Mouse (Mus musculus): ENCODE results near the gene Gm13288. TPM values are rescaled to one million over a fixed set of nuclear protein-coding genes. Genes with fewer than 3 reads are reported as not detected.
A peak's percentile ranks its signal among the peaks of the same experiment; 100 is the strongest.
"Not testable (repeated sequence)": the region's sequence is repeated elsewhere in the genome, so short reads cannot be mapped to it uniquely, and the experiment has no call there.

Gene Gm13288
- polyA plus RNA-seq, 1 experiment from 2014 or later = not detected

DNA sequence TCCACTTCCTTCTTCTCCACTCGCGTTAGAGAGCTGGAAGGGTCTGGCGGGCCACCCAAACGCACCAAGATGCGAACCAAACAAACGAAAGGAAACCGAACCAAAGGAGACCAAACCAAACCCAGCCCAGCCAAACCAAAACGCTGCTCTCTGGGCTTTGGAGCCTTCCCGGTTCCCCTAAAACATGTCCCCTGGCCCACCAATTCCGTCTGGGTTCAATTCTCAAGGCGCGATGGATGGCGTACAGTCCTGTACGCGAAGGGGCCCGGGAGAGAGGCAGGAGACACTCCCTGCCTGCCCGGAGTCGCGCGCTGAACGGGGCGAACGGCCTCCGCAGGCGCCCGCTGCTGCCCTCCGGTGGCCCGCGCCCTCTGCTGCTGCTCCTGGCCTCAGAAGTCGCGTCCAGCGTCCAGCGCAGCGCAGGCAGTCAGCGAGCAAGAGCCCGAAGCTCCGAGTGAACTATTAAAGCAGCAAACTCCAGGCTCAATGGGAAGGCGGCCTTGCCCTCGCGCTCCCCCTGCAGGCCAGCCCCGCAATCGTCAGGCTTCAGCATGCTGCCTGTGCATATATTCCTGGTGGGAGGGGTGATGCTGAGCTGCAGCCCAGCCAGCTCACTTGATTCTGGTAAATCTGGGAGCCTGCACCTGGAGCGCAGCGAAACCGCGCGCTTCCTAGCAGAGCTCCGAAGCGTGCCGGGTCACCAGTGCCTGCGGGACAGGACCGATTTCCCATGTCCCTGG lies 11.2 kb upstream of the Gm13288 start, which contains the start of gene Gm13275:
Gene Gm13275, plus strand, starts transcription at position 552 of the 740 bp plus-strand sequence.
- 0% methylated on average over 9 of the region's 52 CpGs for WGBS
- H3K9ac ChIP-seq (ENCODE audit: low read depth, low read length) = not testable (repeated sequence)

DNA sequence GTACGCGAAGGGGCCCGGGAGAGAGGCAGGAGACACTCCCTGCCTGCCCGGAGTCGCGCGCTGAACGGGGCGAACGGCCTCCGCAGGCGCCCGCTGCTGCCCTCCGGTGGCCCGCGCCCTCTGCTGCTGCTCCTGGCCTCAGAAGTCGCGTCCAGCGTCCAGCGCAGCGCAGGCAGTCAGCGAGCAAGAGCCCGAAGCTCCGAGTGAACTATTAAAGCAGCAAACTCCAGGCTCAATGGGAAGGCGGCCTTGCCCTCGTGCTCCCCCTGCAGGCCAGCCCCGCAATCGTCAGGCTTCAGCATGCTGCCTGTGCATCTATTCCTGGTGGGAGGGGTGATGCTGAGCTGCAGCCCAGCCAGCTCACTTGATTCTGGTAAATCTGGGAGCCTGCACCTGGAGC lies 8.2 kb upstream of the Gm13288 start, which contains the start of gene Gm13279:
Gene Gm13279, plus strand, starts transcription at position 301 of the 400 bp plus-strand sequence.
- H3K36me3 ChIP-seq (ENCODE audit: control insufficient read depth, insufficient read depth, low read length); H3K9ac ChIP-seq (ENCODE audit: low read depth, low read length); H3K4me3 ChIP-seq (ENCODE audit: low read length); H3K4me2 ChIP-seq (ENCODE audit: low read depth, low read length); H3K27ac ChIP-seq (ENCODE audit: low read length); ATAC-seq; H3K9me3 ChIP-seq (ENCODE audit: control insufficient read depth, low read length); H3K4me1 ChIP-seq (ENCODE audit: control insufficient read depth, insufficient read depth, low read length); H3K27me3 ChIP-seq (replicated peaks; ENCODE audit: control insufficient read depth, insufficient read depth, low read length): not testable (repeated sequence)
- WGBS = no CpG with 5 or more reads among the region's 28 CpGs

More for the DNA sequence above, 11.2 kb upstream of the Gm13288 start, which contains the start of gene Gm13275:
- H3K9me3 ChIP-seq (ENCODE audit: control insufficient read depth, low read length); H3K4me3 ChIP-seq (ENCODE audit: low read length); H3K36me3 ChIP-seq (ENCODE audit: control insufficient read depth, insufficient read depth, low read length); H3K27me3 ChIP-seq (replicated peaks; ENCODE audit: control insufficient read depth, insufficient read depth, low read length); H3K4me2 ChIP-seq (ENCODE audit: low read depth, low read length); ATAC-seq; H3K4me1 ChIP-seq (ENCODE audit: control insufficient read depth, insufficient read depth, low read length); H3K27ac ChIP-seq (ENCODE audit: low read length): not testable (repeated sequence)

DNA sequence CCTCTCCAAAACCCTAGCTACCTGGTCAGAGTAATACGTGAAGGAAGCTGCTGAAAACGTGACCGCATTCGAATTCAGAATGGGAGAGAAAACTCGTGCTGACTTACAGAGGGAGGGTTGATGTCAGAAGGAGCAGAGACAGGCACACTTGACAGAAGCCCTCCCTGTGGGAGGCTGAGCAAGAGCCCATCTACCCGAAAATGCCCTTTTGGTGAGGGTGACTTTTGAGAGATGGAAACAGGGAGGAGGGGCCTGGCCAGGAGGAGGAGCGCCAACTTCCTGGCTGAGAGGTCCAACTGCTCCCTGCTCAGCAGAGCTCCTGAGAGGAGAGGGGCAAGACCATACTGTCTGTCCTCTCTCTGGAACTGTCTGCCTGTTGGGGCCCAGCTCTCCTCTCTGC lies 6.0 kb upstream of the Gm13288 start, which contains the start of gene Gm13285:
Gene Gm13285, plus strand, starts transcription at position 301 of the 400 bp plus-strand sequence.
- H3K36me3 ChIP-seq (ENCODE audit: control insufficient read depth, insufficient read depth, low read length); H3K27me3 ChIP-seq (replicated peaks; ENCODE audit: control insufficient read depth, insufficient read depth, low read length); H3K27ac ChIP-seq (ENCODE audit: low read length); H3K4me1 ChIP-seq (ENCODE audit: control insufficient read depth, insufficient read depth, low read length); ATAC-seq; H3K9ac ChIP-seq (ENCODE audit: low read depth, low read length); H3K4me3 ChIP-seq (ENCODE audit: low read length); H3K9me3 ChIP-seq (ENCODE audit: control insufficient read depth, low read length); H3K4me2 ChIP-seq (ENCODE audit: low read depth, low read length): not testable (repeated sequence)
- WGBS = 21% methylated on average over 3 of the region's 7 CpGs

DNA sequence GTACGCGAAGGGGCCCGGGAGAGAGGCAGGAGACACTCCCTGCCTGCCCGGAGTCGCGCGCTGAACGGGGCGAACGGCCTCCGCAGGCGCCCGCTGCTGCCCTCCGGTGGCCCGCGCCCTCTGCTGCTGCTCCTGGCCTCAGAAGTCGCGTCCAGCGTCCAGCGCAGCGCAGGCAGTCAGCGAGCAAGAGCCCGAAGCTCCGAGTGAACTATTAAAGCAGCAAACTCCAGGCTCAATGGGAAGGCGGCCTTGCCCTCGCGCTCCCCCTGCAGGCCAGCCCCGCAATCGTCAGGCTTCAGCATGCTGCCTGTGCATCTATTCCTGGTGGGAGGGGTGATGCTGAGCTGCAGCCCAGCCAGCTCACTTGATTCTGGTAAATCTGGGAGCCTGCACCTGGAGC lies 2.4 kb upstream of the Gm13288 start, which contains the start of gene Gm13287:
Gene Gm13287, plus strand, starts transcription at position 301 of the 400 bp plus-strand sequence.
- not testable (repeated sequence) for H3K4me2 ChIP-seq (ENCODE audit: low read depth, low read length); H3K27ac ChIP-seq (ENCODE audit: low read length); H3K27me3 ChIP-seq (replicated peaks; ENCODE audit: control insufficient read depth, insufficient read depth, low read length); H3K9ac ChIP-seq (ENCODE audit: low read depth, low read length); H3K4me3 ChIP-seq (ENCODE audit: low read length); H3K36me3 ChIP-seq (ENCODE audit: control insufficient read depth, insufficient read depth, low read length); H3K9me3 ChIP-seq (ENCODE audit: control insufficient read depth, low read length); H3K4me1 ChIP-seq (ENCODE audit: control insufficient read depth, insufficient read depth, low read length); ATAC-seq
- WGBS = no CpG with 5 or more reads among the region's 29 CpGs

DNA sequence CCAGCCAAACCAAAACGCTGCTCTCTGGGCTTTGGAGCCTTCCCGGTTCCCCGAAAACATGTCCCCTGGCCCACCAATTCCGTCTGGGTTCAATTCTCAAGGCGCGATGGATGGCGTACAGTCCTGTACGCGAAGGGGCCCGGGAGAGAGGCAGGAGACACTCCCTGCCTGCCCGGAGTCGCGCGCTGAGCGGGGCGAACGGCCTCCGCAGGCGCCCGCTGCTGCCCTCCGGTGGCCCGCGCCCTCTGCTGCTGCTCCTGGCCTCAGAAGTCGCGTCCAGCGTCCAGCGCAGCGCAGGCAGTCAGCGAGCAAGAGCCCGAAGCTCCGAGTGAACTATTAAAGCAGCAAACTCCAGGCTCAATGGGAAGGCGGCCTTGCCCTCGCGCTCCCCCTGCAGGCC lies 430 bp downstream of the Gm13288 start:
- not testable (repeated sequence) for H3K36me3 ChIP-seq (ENCODE audit: control insufficient read depth, insufficient read depth, low read length); H3K4me1 ChIP-seq (ENCODE audit: control insufficient read depth, insufficient read depth, low read length); H3K27me3 ChIP-seq (replicated peaks; ENCODE audit: control insufficient read depth, insufficient read depth, low read length); ATAC-seq; H3K27ac ChIP-seq (ENCODE audit: low read length); H3K4me2 ChIP-seq (ENCODE audit: low read depth, low read length); H3K9me3 ChIP-seq (ENCODE audit: control insufficient read depth, low read length); H3K9ac ChIP-seq (ENCODE audit: low read depth, low read length)
- 2% methylated on average over 11 of the region's 34 CpGs for WGBS
- peak overlapping the region; percentile 16; the same call in 1 of the 2 replicates for H3K4me3 ChIP-seq (ENCODE audit: low read length)

DNA sequence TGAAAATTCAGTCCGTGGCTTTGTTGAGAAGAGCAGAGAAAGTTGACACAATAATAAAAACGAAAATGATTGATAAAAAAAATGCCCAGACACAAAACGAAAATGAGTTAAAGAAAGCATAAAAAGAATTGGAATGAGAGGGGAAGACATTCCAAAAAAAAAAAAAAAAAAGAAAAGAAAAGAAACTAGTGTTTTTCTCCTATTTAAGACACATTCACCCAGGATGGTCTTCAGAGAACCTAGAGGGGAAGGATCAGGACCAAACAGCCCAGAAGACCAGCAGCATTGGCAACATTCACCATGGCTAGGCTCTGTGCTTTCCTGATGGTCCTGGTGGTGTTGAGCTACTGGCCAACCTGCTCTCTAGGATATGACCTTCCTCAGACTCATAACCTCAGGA lies 10.6 kb downstream of the Gm13288 start, which contains the start of gene Ifna7:
Gene Ifna7, plus strand, starts transcription at position 301 of the 400 bp plus-strand sequence.
- H3K27ac ChIP-seq (ENCODE audit: low read length) = no peak within 1 kb of the TSS
- no peaks in the 10 kb centered on the region for H3K36me3 ChIP-seq (ENCODE audit: control insufficient read depth, insufficient read depth, low read length)
- H3K27me3 ChIP-seq (replicated peaks; ENCODE audit: control insufficient read depth, insufficient read depth, low read length) = no peaks in the 10 kb centered on the region
- H3K9ac ChIP-seq (ENCODE audit: low read depth, low read length) = no peak within 1 kb of the TSS
- ATAC-seq = no peak
- 66% methylated on average over 3 of the region's 3 CpGs for WGBS
- no peaks in the 10 kb centered on the region for H3K9me3 ChIP-seq (ENCODE audit: control insufficient read depth, low read length)
- no peak within 1 kb of the TSS for H3K4me3 ChIP-seq (ENCODE audit: low read length)
- H3K4me2 ChIP-seq (ENCODE audit: low read depth, low read length) = no peak within 1 kb of the TSS
- H3K4me1 ChIP-seq (ENCODE audit: control insufficient read depth, insufficient read depth, low read length) = no peaks in the 10 kb centered on the region

DNA sequence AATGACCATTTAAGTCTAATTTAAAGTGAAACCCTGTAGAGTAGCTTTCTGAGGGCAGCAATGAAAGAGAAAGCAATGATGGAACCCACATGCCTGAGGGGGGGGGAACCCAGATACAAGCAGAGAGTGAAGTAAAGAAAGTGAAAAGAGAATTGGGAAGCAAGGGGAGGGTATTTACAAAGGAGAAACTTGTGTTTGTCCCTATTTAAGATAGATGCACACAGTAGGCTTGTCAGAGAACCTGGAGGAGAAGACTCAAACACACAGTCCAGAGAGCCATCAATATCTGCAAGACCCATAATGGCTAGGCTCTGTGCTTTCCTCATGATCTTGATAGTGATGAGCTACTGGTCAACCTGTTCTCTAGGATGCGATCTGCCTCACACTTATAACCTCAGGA lies 14.3 kb downstream of the Gm13288 start, which contains the start of gene Ifna11:
Gene Ifna11, plus strand, starts transcription at position 301 of the 400 bp plus-strand sequence.
- 82% methylated on average over 1 of the region's 1 CpGs for WGBS
- Histone ChIP-seq H3K36me3 (ENCODE audit: control insufficient read depth, insufficient read depth, low read length) (no peaks in the 10 kb centered on the region), H3K4me1 (ENCODE audit: control insufficient read depth, insufficient read depth, low read length) (no peaks in the 10 kb centered on the region), H3K4me2 (ENCODE audit: low read depth, low read length) (no peak within 1 kb of the TSS), H3K27me3 (replicated peaks; ENCODE audit: control insufficient read depth, insufficient read depth, low read length) (no peaks in the 10 kb centered on the region), H3K4me3 (ENCODE audit: low read length) (no peak within 1 kb of the TSS), H3K27ac (ENCODE audit: low read length) (no peak within 1 kb of the TSS), H3K9ac (ENCODE audit: low read depth, low read length) (no peak within 1 kb of the TSS), H3K9me3 (ENCODE audit: control insufficient read depth, low read length) (no peaks in the 10 kb centered on the region)
- ATAC-seq = no peak

DNA sequence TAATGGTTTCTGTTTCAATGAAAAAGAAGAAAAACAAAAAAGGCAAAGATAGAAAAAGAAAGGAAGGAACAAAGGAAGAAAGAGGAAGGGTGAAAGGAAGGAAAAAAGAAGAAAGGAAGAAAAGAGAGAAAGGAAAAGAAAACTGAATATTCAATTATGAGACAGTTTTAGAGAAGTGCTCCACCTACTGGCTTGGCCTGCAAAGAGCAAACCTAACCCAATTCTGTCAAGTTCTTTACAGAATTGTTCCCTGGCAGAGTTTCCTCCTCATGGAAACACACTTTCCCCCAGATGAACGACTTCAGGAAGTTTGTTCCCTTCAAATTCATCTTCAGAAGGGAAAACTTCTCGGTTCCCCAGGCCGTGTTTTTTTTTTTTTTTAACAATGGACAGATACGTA lies 17.7 kb downstream of the Gm13288 start:
- 23% methylated on average over 4 of the region's 4 CpGs for WGBS
- no peaks in the 10 kb centered on the region for H3K27me3 ChIP-seq (replicated peaks; ENCODE audit: control insufficient read depth, insufficient read depth, low read length)
- no peak for ATAC-seq
- H3K9me3 ChIP-seq (ENCODE audit: control insufficient read depth, low read length) = no peaks in the 10 kb centered on the region
- H3K27ac ChIP-seq (ENCODE audit: low read length) = no peak overlapping the region
- H3K4me3 ChIP-seq (ENCODE audit: low read length) = no peak overlapping the region
- no peak overlapping the region for H3K9ac ChIP-seq (ENCODE audit: low read depth, low read length)
- no peaks in the 10 kb centered on the region for H3K36me3 ChIP-seq (ENCODE audit: control insufficient read depth, insufficient read depth, low read length)
- no peak overlapping the region for H3K4me2 ChIP-seq (ENCODE audit: low read depth, low read length)
- no peaks in the 10 kb centered on the region for H3K4me1 ChIP-seq (ENCODE audit: control insufficient read depth, insufficient read depth, low read length)

DNA sequence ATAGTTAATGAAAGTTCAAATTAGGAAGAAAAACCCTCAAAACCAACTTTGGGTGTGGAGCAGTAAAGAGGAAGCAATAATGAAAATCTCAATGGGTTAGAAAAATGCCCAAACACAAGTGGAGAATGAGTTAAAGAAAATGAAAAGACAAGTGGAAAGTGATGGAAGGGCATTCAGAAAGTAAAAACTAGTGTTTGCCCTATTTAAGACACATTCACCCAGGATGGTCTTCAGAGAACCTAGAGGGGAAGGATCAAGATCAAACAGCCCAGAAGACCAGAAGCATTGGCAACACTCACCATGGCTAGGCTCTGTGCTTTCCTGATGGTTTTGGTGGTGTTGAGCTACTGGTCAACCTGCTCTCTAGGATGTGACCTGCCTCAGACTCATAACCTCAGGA lies 21.8 kb downstream of the Gm13288 start, which contains the start of gene Ifna6:
Gene Ifna6, plus strand, starts transcription at position 301 of the 400 bp plus-strand sequence.
- H3K27me3 ChIP-seq (replicated peaks; ENCODE audit: control insufficient read depth, insufficient read depth, low read length); H3K4me1 ChIP-seq (ENCODE audit: control insufficient read depth, insufficient read depth, low read length); H3K9ac ChIP-seq (ENCODE audit: low read depth, low read length); H3K9me3 ChIP-seq (ENCODE audit: control insufficient read depth, low read length); ATAC-seq; H3K4me3 ChIP-seq (ENCODE audit: low read length); H3K4me2 ChIP-seq (ENCODE audit: low read depth, low read length); H3K36me3 ChIP-seq (ENCODE audit: control insufficient read depth, insufficient read depth, low read length); H3K27ac ChIP-seq (ENCODE audit: low read length): not testable (repeated sequence)
